Mouse (Mus musculus): ENCODE measurements around the gene Erbb2. TPM values are rescaled to one million over a fixed set of nuclear protein-coding genes. Genes with fewer than 3 reads are reported as not detected.

Erbb2 gene
- polyA plus RNA-seq, 1 experiment = 0.04 TPM

DNA sequence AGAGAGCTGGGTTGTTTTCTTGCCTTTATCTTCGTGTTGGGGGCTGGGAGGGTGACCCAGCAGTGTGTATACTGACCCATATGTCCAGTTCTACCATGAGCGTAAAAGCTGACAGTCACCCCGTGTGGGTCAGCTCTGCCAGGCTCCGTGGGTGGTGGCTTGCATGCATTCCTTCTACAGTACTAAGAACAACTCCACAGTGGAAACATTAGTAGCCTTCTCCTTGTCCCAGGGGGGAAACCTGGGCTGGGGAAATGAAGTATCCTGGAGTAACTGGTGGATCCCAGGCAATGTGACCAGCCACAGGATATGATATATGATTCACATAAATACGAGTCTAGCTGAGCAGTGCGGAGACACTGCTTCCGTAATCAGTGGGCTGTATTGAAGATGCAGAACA lies 1.5 kb downstream of the Erbb2 start:
- Histone ChIP-seq H3K36me3 (replicated peaks; ENCODE audit: low read length) (no peaks in the 10 kb centered on the region), H3K4me3 (replicated peaks) (no peak overlapping the region), H3K4me1 (peaks cover 23% of the 10 kb centered on the region), H3K9me3 (no peaks in the 10 kb centered on the region), H3K27me3 (replicated peaks) (peaks cover 95% of the 10 kb centered on the region)
- TF ChIP-seq GATA1 (IDR thresholded peaks at IDR 0.05; ENCODE audit: borderline replicate concordance, low read length) = no peak
- TF ChIP-seq FLI1 (IDR thresholded peaks at IDR 0.05; ENCODE audit: low read length) = no peak

DNA sequence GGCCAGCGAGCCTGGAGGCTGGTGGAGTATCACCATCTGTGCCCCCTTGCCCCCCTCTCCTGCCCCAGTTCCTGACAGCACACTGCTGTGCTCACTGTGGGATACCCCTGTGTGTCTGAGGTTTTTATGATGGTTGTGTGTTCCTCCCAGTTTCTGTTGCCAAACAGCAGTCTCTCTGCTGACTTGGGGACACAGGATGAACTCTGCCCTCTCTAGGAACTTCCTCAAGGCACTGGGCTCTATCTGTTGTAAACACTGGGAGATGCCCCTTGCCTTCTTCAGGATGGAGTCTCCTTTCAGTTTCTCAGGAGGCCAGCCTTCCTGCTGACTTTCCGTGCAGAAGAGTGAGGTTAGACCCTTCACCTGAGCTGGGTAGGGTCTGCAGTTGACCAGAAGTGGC lies 1.9 kb downstream of the Erbb2 start:
- no peaks in the 10 kb centered on the region for H3K9me3 ChIP-seq
- peaks cover 96% of the 10 kb centered on the region for H3K27me3 ChIP-seq (replicated peaks)
- H3K4me1 ChIP-seq = peaks cover 23% of the 10 kb centered on the region
- no peak overlapping the region for H3K4me3 ChIP-seq (replicated peaks)
- no peaks in the 10 kb centered on the region for H3K36me3 ChIP-seq (replicated peaks; ENCODE audit: low read length)
- no peak for TF ChIP-seq GATA1 (IDR thresholded peaks at IDR 0.05; ENCODE audit: borderline replicate concordance, low read length)
- no peak for TF ChIP-seq FLI1 (IDR thresholded peaks at IDR 0.05; ENCODE audit: low read length)

DNA sequence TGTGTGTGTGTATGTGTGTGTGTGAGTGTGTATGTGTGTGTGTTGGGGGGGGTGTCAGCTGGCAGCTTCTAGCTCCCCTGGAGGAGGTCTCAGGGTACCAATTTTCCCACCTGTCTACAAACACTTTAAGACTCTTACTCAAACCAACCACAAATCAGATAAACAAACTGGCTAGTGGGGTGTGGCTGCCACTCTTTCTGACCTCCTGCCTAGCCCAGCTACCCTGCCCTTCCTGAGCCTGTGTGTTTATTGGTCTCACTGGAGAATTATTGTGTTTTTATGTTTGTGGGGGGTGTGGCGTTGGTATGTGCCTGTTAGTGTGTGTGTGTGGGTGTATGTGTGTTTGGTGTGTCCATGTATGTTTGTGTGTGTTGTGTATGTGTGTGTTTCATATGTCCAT lies 4.8 kb downstream of the Erbb2 start:
- H3K36me3 ChIP-seq (replicated peaks; ENCODE audit: low read length) = no peaks in the 10 kb centered on the region
- H3K4me3 ChIP-seq (replicated peaks) = no peak overlapping the region
- no peak for TF ChIP-seq GATA1 (IDR thresholded peaks at IDR 0.05; ENCODE audit: borderline replicate concordance, low read length)
- TF ChIP-seq FLI1 (IDR thresholded peaks at IDR 0.05; ENCODE audit: low read length) = no peak
- H3K27me3 ChIP-seq (replicated peaks) = peaks cover 96% of the 10 kb centered on the region
- peaks cover 22% of the 10 kb centered on the region for H3K4me1 ChIP-seq
- H3K9me3 ChIP-seq = no peaks in the 10 kb centered on the region

DNA sequence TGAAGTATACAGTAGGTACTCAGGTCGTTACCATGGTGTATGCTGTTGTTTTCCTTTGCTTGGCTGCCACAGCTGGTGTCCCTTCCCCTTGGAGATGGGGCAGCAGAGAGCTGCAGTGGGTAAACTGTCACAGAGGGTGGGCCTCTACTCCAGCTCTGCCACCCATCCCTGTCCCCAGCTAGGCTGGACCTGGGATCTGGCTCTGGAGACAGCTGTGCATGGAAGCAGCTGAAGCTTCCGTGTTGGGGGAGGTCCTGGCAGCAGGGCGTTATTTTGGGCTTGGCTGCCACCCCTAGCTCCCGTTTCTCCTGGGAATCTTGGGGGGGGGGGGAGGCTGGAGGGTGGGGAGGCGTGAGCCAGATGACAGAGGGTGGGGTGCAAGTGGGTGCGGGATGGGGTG lies 6.0 kb downstream of the Erbb2 start:
- H3K36me3 ChIP-seq (replicated peaks; ENCODE audit: low read length) = no peaks in the 10 kb centered on the region
- H3K27me3 ChIP-seq (replicated peaks) = peaks cover 94% of the 10 kb centered on the region
- no peak for TF ChIP-seq GATA1 (IDR thresholded peaks at IDR 0.05; ENCODE audit: borderline replicate concordance, low read length)
- TF ChIP-seq FLI1 (IDR thresholded peaks at IDR 0.05; ENCODE audit: low read length) = no peak
- peaks cover 11% of the 10 kb centered on the region; the same call in 1 of the 2 replicates for H3K4me1 ChIP-seq
- no peaks in the 10 kb centered on the region for H3K9me3 ChIP-seq
- H3K4me3 ChIP-seq (replicated peaks) = no peak overlapping the region

GRCm38 (mm10) chr11:98418939-98419547 lies 6.8 kb downstream of the Erbb2 start:
- H3K27me3 ChIP-seq (replicated peaks) = peaks cover 94% of the 10 kb centered on the region

GRCm38 (mm10) chr11:98426592-98426991 lies 14.3 kb downstream of the Erbb2 start:
- H3K27me3 ChIP-seq (replicated peaks) = peaks cover 82% of the 10 kb centered on the region
- H3K9me3 ChIP-seq = no peaks in the 10 kb centered on the region
- no peak for TF ChIP-seq FLI1 (IDR thresholded peaks at IDR 0.05; ENCODE audit: low read length)
- no peak for TF ChIP-seq GATA1 (IDR thresholded peaks at IDR 0.05; ENCODE audit: borderline replicate concordance, low read length)
- no peak overlapping the region for H3K4me3 ChIP-seq (replicated peaks)
- no peaks in the 10 kb centered on the region for H3K4me1 ChIP-seq
- no peaks in the 10 kb centered on the region for H3K36me3 ChIP-seq (replicated peaks; ENCODE audit: low read length)

More at GRCm38 (mm10) chr11:98418939-98419547, 6.8 kb downstream of the Erbb2 start:
- no peaks in the 10 kb centered on the region for H3K9me3 ChIP-seq
- TF ChIP-seq GATA1 (IDR thresholded peaks at IDR 0.05; ENCODE audit: borderline replicate concordance, low read length) (no peak), FLI1 (IDR thresholded peaks at IDR 0.05; ENCODE audit: low read length) (no peak)
- H3K36me3 ChIP-seq (replicated peaks; ENCODE audit: low read length) = no peaks in the 10 kb centered on the region
- H3K4me3 ChIP-seq (replicated peaks) = no peak overlapping the region
- H3K4me1 ChIP-seq = peaks cover 4% of the 10 kb centered on the region; the same call in 1 of the 2 replicates

- Histone ChIP-seq H3K36me3 (replicated peaks; ENCODE audit: low read length) (no peaks in the 10 kb centered on the region), H3K27me3 (replicated peaks) (peaks cover 80% of the 10 kb centered on the region), H3K9me3 (no peaks in the 10 kb centered on the region), H3K4me1 (no peaks in the 10 kb centered on the region), H3K4me3 (replicated peaks) (no peak overlapping the region)
- TF ChIP-seq FLI1 (IDR thresholded peaks at IDR 0.05; ENCODE audit: low read length) = no peak
- TF ChIP-seq GATA1 (IDR thresholded peaks at IDR 0.05; ENCODE audit: borderline replicate concordance, low read length) = no peak
Measured at GRCm38 (mm10) chr11:98428436-98428835, 16.2 kb downstream of the Erbb2 start.

DNA sequence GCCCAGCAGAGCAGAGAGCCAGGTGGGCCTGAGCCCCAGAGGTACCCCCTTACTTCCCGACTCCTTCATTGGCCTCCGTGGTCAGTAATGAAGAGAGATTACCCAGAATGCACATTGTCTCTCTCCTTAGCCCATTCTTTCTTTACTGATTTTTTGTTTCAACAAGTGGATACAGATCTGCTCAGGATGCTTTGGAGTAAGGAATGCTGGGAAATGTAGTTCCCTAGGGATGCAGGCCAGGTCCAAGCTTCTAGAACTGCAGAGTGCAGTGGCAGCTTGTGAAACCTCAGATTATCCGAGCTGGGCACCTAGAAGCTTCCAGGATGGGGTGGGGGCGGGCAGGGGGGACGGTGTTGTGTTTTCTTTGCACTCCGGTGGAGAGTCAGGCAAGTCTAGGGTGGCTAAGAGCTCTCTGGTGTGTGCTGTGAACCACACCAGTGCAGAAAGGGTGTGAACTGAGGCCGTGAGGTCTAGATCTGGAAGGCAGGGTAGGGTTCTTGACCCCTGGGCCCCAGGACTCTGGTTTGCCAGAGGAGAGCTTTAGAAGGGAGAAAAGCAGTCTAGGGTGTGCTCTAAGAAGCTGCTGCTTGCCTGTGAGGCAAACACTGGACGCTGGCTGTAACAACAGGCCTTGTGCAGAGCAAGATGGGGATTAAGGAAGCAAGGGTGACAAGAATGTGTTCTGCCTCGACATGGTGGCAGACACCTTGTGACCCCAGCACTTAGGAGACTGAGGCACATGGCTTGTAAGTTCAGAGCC lies 19.7 kb downstream of the Erbb2 start:
- peaks cover 77% of the 10 kb centered on the region for H3K27me3 ChIP-seq (replicated peaks)
- TF ChIP-seq FLI1 (IDR thresholded peaks at IDR 0.05; ENCODE audit: low read length) = no peak
- no peak for TF ChIP-seq GATA1 (IDR thresholded peaks at IDR 0.05; ENCODE audit: borderline replicate concordance, low read length)

GRCm38 (mm10) chr11:98435723-98436122 lies 23.5 kb downstream of the Erbb2 start:
- Histone ChIP-seq H3K4me3 (replicated peaks) (no peak overlapping the region), H3K9me3 (no peaks in the 10 kb centered on the region), H3K4me1 (peaks cover 25% of the 10 kb centered on the region), H3K36me3 (replicated peaks; ENCODE audit: low read length) (peaks cover 13% of the 10 kb centered on the region), H3K27me3 (replicated peaks) (peaks cover 49% of the 10 kb centered on the region)
- TF ChIP-seq GATA1 (IDR thresholded peaks at IDR 0.05; ENCODE audit: borderline replicate concordance, low read length) (no peak), FLI1 (IDR thresholded peaks at IDR 0.05; ENCODE audit: low read length) (no peak)

More for the DNA sequence above, 19.7 kb downstream of the Erbb2 start:
- H3K9me3 ChIP-seq = no peaks in the 10 kb centered on the region
- peak overlapping the region; percentile 10 for H3K4me3 ChIP-seq (replicated peaks)
- peaks cover 11% of the 10 kb centered on the region; the same call in 1 of the 2 replicates for H3K4me1 ChIP-seq
- H3K36me3 ChIP-seq (replicated peaks; ENCODE audit: low read length) = peaks cover 4% of the 10 kb centered on the region

DNA sequence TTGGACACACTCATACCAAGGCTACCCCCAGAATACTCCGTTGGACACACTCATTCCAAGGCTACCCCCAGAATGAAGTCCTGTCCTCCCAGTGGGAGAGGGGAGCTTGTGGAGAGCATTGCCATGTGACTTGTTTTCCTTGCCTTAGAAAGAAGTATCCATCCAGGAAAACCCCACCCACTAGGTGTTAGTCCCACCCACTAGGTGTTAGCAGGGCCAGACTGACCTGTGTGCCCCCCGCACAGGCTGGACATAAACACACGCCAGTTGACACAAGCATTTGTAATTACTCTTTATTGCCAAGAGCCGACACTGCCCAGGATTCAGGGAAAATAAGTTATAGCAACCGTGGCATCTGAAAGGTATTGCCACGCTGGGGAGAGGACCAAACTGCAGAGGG lies 25.2 kb downstream of the Erbb2 start:
- Histone ChIP-seq H3K4me3 (replicated peaks) (peak overlapping the region; percentile 0), H3K27me3 (replicated peaks) (peaks cover 35% of the 10 kb centered on the region), H3K9me3 (peaks cover 6% of the 10 kb centered on the region; the same call in 1 of the 2 replicates), H3K36me3 (replicated peaks; ENCODE audit: low read length) (peaks cover 13% of the 10 kb centered on the region), H3K4me1 (peaks cover 25% of the 10 kb centered on the region)
- TF ChIP-seq FLI1 (IDR thresholded peaks at IDR 0.05; ENCODE audit: low read length) (no peak), GATA1 (IDR thresholded peaks at IDR 0.05; ENCODE audit: borderline replicate concordance, low read length) (no peak)
